Mouse (Mus musculus) stomach, embryonic 14.5 days (tissue): ENCODE measurements at regions not wholly inside any gene's neighbourhood (a gene's known extent, or its start where the extent isn't known, plus 50 kb on each side); places are given as distances from the start of the nearest gene placed in this dataset.
"Not testable (repeated sequence)": the region's sequence is repeated elsewhere in the genome, so short reads cannot be mapped to it uniquely, and the experiment has no call there.

Source experiments
- ATAC-seq: fragments of 200-750 bp; cut with Nextera tagmentation; 2 replicates; pipeline ENCODE4 v1.8.0; 2017; ENCODE audit warnings: low read depth, moderate TSS enrichment; ENCODE audit not compliant: insufficient number of reproducible peaks, insufficient read depth, low FRiP score
- H3K27ac ChIP-seq: fragments of 300-500 bp; sonication (generic); 2 replicates; pipeline ENCODE4 v1.5.1; 2014; ENCODE audit warnings: mild to moderate bottlenecking, low read length, moderate library complexity, mixed read lengths
- H3K27me3 ChIP-seq: fragments of 300-500 bp; sonication (generic); 2 replicates; pipeline ENCODE4 v1.6.1; 2014; ENCODE audit warnings: low read length, control low read depth, mixed read lengths; ENCODE audit not compliant: control insufficient read depth, insufficient read depth
- H3K36me3 ChIP-seq: fragments of 300-500 bp; sonication (generic); 2 replicates; pipeline ENCODE4 v1.6.1; 2014; ENCODE audit warnings: mild to moderate bottlenecking, control low read depth, low read length, moderate library complexity, mixed read lengths; ENCODE audit not compliant: control insufficient read depth, insufficient read depth
- H3K4me1 ChIP-seq: fragments of 300-500 bp; sonication (generic); 2 replicates; pipeline ENCODE4 v1.6.1; 2014; ENCODE audit warnings: low read length, control low read depth, mixed read lengths; ENCODE audit not compliant: control insufficient read depth, insufficient read depth
- H3K4me2 ChIP-seq: fragments of 300-500 bp; sonication (generic); replicated peaks from 2 replicates; pipeline ENCODE4 v1.6.1; 2014; ENCODE audit warnings: low read depth, low read length, control low read depth
- H3K4me3 ChIP-seq: fragments of 300-500 bp; sonication (generic); 2 replicates; pipeline ENCODE4 v1.5.1; 2014; ENCODE audit warnings: low read depth, low read length, control low read depth
- H3K9ac ChIP-seq: fragments of 300-500 bp; sonication (generic); replicated peaks from 2 replicates; pipeline ENCODE4 v1.6.1; 2014; ENCODE audit warnings: low read depth, mild to moderate bottlenecking, control low read depth, low read length, moderate library complexity, mixed read lengths
- H3K9me3 ChIP-seq: fragments of 300-500 bp; sonication (generic); 2 replicates; pipeline ENCODE4 v1.6.1; 2016; ENCODE audit warnings: low read depth, low read length, control low read depth; ENCODE audit not compliant: control insufficient read depth
- WGBS: fragments of 180-500 bp; shearing (Covaris S2); extraction: QIAGEN DNeasy Blood & Tissue Kit; methylation state at CpG from one replicate; pipeline ENCODE4 v1.1.7; 2014; 5-methylcytosine and 5-hydroxymethylcytosine counted together

- no peak for ATAC-seq
- H3K4me3 ChIP-seq: no peak overlapping the region
These were observed 298.5 kb downstream of the Bmp2 start for GRCm38 (mm10) chr2:133850485-133850884.

DNA sequence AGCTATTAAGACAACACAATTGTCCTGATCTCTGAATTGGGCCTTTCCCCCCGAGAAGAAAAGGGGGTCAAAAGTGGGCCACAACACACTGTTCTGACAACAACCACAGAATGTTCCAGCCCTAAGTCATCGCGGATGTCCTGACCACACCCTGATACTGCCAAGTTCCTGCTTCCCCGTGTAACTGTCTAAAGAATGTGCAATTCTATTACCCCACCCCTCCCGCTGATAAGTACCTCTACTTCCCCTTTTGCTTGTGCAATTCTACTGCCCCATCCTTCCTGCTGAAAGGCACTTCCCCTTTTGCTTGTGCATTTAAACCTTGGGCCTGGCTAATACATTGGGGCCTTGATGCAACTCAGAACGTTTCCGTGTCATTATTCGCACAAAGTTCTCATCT lies 323.0 kb downstream of the Bmp2 start:
- H3K9me3 ChIP-seq, H3K27ac ChIP-seq, H3K4me2 ChIP-seq, H3K9ac ChIP-seq, H3K27me3 ChIP-seq, H3K36me3 ChIP-seq, ATAC-seq, H3K4me1 ChIP-seq, H3K4me3 ChIP-seq: not testable (repeated sequence)
- WGBS: 84% methylated on average over 8 of the region's 8 CpGs

More at GRCm38 (mm10) chr2:133850485-133850884, 298.5 kb downstream of the Bmp2 start:
- Histone ChIP-seq H3K9me3 (no peaks in the 10 kb centered on the region), H3K9ac (no peak overlapping the region), H3K27me3 (no peaks in the 10 kb centered on the region), H3K27ac (no peak overlapping the region), H3K4me1 (no peaks in the 10 kb centered on the region), H3K36me3 (no peaks in the 10 kb centered on the region), H3K4me2 (no peak overlapping the region)

GRCm38 (mm10) chr2:133883682-133884081 lies 331.7 kb downstream of the Bmp2 start:
- no peak overlapping the region for H3K27ac ChIP-seq
- no peaks in the 10 kb centered on the region for H3K36me3 ChIP-seq

GRCm38 (mm10) chr2:133906269-133906668 lies 354.3 kb downstream of the Bmp2 start:
- ATAC-seq: no peak
- H3K9me3 ChIP-seq: no peaks in the 10 kb centered on the region
- no peak overlapping the region for H3K27ac ChIP-seq
- H3K27me3 ChIP-seq: no peaks in the 10 kb centered on the region
- no peak overlapping the region for H3K9ac ChIP-seq
- no peaks in the 10 kb centered on the region for H3K36me3 ChIP-seq
- no peaks in the 10 kb centered on the region for H3K4me1 ChIP-seq
- no peak overlapping the region for H3K4me2 ChIP-seq
- 58% methylated on average over 6 of the region's 6 CpGs for WGBS
- no peak overlapping the region for H3K4me3 ChIP-seq

More at GRCm38 (mm10) chr2:133883682-133884081, 331.7 kb downstream of the Bmp2 start:
- H3K4me1 ChIP-seq: no peaks in the 10 kb centered on the region
- no peak overlapping the region for H3K9ac ChIP-seq
- H3K9me3 ChIP-seq: no peaks in the 10 kb centered on the region
- no peak overlapping the region for H3K4me2 ChIP-seq
- H3K27me3 ChIP-seq: no peaks in the 10 kb centered on the region
- no peak overlapping the region for H3K4me3 ChIP-seq
- no peak for ATAC-seq
